In the genomic region with DNA sequence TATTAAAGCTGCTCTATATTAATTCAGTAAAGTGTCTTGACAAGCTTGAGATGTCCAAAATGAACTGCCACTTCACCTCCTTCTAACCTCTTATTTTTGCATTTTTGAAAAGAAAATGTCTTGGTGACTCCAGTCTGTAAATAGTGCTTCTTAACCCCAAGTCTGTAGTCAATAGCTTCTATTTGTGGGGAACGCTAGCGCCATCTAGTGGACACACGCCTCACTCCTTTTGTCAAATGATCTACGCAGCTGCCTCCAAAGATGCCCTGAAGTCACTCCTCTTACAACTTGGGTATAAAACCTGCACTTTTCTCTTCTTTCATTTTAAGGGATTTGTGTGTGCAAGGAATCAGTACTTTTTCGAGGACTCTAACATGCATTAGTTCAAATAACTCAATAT, we compare ENCODE assay signal across 9 mouse cellular contexts.
DNase-seq lines count a peak whose midpoint lies in the region; ATAC-seq lines count a peak whose summit lies in the region.
"Had no signal": no experiment of that assay in that cellular context is flagged by ENCODE, and none has a peak within 500 bp of the region (broad histone marks: within the 10 kb centered on the region; RNA-seq: fewer than 3 reads in every experiment).

No protein-coding gene starts in this region.

- H3K36me3 ChIP-seq in heart, embryonic 10.5 days = no peaks in the 10 kb centered on the region

- no peaks in the 10 kb centered on the region for H3K27me3 ChIP-seq in heart, embryonic 10.5 days (ENCODE audit: insufficient read depth, poor library complexity, severe bottlenecking)

- no peaks in the 10 kb centered on the region for H3K4me1 ChIP-seq in heart, embryonic 10.5 days

- no peak overlapping the region for H3K27ac ChIP-seq in heart, embryonic 10.5 days
- H3K27ac ChIP-seq: macrophage had no signal

- intact Hi-C loops in heart, postnatal 25 days (cut with DNase I) = loop anchor here (10.0 kb wide), 2 partner anchors 273 to 453 kb away; no protein-coding TSS in a partner anchor
- intact Hi-C loops in heart, postnatal 10 days (cut with DNase I) = no loop called here

- ATAC-seq in common myeloid progenitor, adult 5-6 weeks (replicated peaks; ENCODE audit: low read depth, poor library complexity, severe bottlenecking) = peak; percentile 91
- ATAC-seq in megakaryocyte-erythroid progenitor cell, adult 5-6 weeks (replicated peaks; ENCODE audit: low FRiP score, low TSS enrichment, poor library complexity, severe bottlenecking) = peak; percentile 81; the same call in 1 of the 2 replicates

- WGBS in heart, embryonic 10.5 days = 2% methylated on average over 5 of the region's 5 CpGs

- H3K9me3 ChIP-seq in heart, embryonic 10.5 days = no peaks in the 10 kb centered on the region

- H3K4me3 ChIP-seq in heart, embryonic 10.5 days = no peak overlapping the region

- DNase-seq in heart, embryonic 10.5 days (ENCODE audit: low spot score) = peak; percentile 79
- no peak for DNase-seq in heart, postnatal 25 days (ENCODE audit: low spot score)
- peak; percentile 58 to 68 for DNase-seq in adrenal gland, adult 18-20 months (ENCODE audit: low spot score in 2 of 2)
- DNase-seq in heart, postnatal 10 days = peak; percentile 46 to 60
- DNase-seq in layer of hippocampus, postnatal 36 days = peak; percentile 44 to 66
- DNase-seq in skeletal muscle tissue, adult 2 months (ENCODE audit: low read depth, low spot score) = peak; percentile 28
